Mouse (Mus musculus) E14TG2a.4 (cell line): ENCODE measurements at regions not wholly inside any gene's neighbourhood (a gene's known extent, or its start where the extent isn't known, plus 50 kb on each side); places are given as distances from the start of the nearest gene placed in this dataset.

Source experiments
- CTCF ChIP-seq: conservative IDR thresholded peaks from 2 replicates; pipeline ENCODE4 v1.5.1; 2014; ENCODE audit warnings: low read length
- POU5F1 ChIP-seq: IDR thresholded peaks from 2 replicates; pipeline ENCODE4 v1.6.1; 2014; ENCODE audit warnings: low read length, borderline replicate concordance

- TF ChIP-seq CTCF (no peak), POU5F1 (no peak)
Observed at GRCm38 (mm10) chr3:80324726-80325125, 440.4 kb downstream of the Fam198b start.
